11 mouse cellular contexts compared by ENCODE assay signal in genomic region chr3:125660114-125660717, GRCm38 (mm10).
DNase-seq lines count a peak whose midpoint lies in the region; ATAC-seq lines count a peak whose summit lies in the region.
"Had no signal": no experiment of that assay in that cellular context is flagged by ENCODE, and none has a peak within 500 bp of the region (broad histone marks: within the 10 kb centered on the region; RNA-seq: fewer than 3 reads in every experiment).

No protein-coding gene starts in this region.

- no peaks in the 10 kb centered on the region for H3K36me3 ChIP-seq in midbrain, embryonic 11.5 days (ENCODE audit: control insufficient read depth, insufficient read depth, low read length)
- H3K36me3 ChIP-seq: heart, embryonic 10.5 days had no signal

- no peaks in the 10 kb centered on the region for H3K27me3 ChIP-seq in midbrain, embryonic 11.5 days (ENCODE audit: control insufficient read depth, insufficient read depth, low read length)

- no peak overlapping the region for H3K4me2 ChIP-seq in midbrain, embryonic 11.5 days

- no peak overlapping the region for H3K4me3 ChIP-seq in midbrain, embryonic 11.5 days (ENCODE audit: low read depth, low read length)
- H3K4me3 ChIP-seq: heart, embryonic 10.5 days had no signal

- peak; percentile 90 for ATAC-seq in midbrain, embryonic 11.5 days (ENCODE audit: low FRiP score)
- ATAC-seq: activated CD4-positive, CD25-positive, alpha-beta regulatory T cell, adult 4 months had no signal

- peaks cover 1% of the 10 kb centered on the region for H3K4me1 ChIP-seq in midbrain, embryonic 11.5 days (ENCODE audit: control insufficient read depth, insufficient read depth, low read length)

- H3K9ac ChIP-seq in midbrain, embryonic 11.5 days (ENCODE audit: low read length): no peak overlapping the region
- H3K9ac ChIP-seq: liver, embryonic 14.5 days had no signal

- DNase-seq in embryo, embryonic 10 days (ENCODE audit: low spot score): peak; percentile 30
- DNase-seq in embryo, embryonic 9.5 days (ENCODE audit: extremely low spot score): no peak
- peak; percentile 2 for DNase-seq in right cerebral cortex, postnatal 4 days
- DNase-seq in right cerebral cortex, adult 2 months (ENCODE audit: low spot score in 2 of 2): no peak
- peak; percentile 88 for DNase-seq in midbrain, embryonic 11.5 days (ENCODE audit: low spot score, missing footprints)
- no peak for DNase-seq in urinary bladder, postnatal 10 days (ENCODE audit: low spot score)
- DNase-seq in left cerebral cortex, adult 11 months (ENCODE audit: low spot score): no peak
- DNase-seq in kidney, adult 11 months: no peak

- H3K9me3 ChIP-seq in midbrain, embryonic 11.5 days (ENCODE audit: control insufficient read depth, low read length): no peaks in the 10 kb centered on the region
- H3K9me3 ChIP-seq: heart, embryonic 10.5 days had no signal

- H3K27ac ChIP-seq in midbrain, embryonic 11.5 days (ENCODE audit: low read depth, low read length): no peak overlapping the region
- H3K27ac ChIP-seq: heart, embryonic 10.5 days; liver, embryonic 14.5 days had no signal

- 61% methylated on average over 3 of the region's 3 CpGs for WGBS in midbrain, embryonic 11.5 days

Comparison
In these comparisons a context has a peak if more than half of its experiments do, and no peak if none do; other contexts are left out.
1. DNase-seq: peak in embryo, embryonic 10 days (single experiment), right cerebral cortex, postnatal 4 days (single experiment) and midbrain, embryonic 11.5 days (single experiment); none in embryo, embryonic 9.5 days (single experiment), right cerebral cortex, adult 2 months (0 of 2), urinary bladder, postnatal 10 days (single experiment), left cerebral cortex, adult 11 months (single experiment) and kidney, adult 11 months (single experiment).